Mouse (Mus musculus) testis, adult 2 months (tissue): ENCODE data around the gene Cts7. TPM values are rescaled to one million over a fixed set of nuclear protein-coding genes. Genes with fewer than 3 reads are reported as not detected.

ENCODE experiments used
- H3K27ac ChIP-seq: fragments of 200-500 bp; 2 replicates; pipeline ENCODE4 v1.5.1; 2012; ENCODE audit warnings: low read depth, low read length; ENCODE audit not compliant: control insufficient read depth, insufficient read depth
- H3K27me3 ChIP-seq: fragments of 200-500 bp; 2 replicates; pipeline ENCODE4 v1.6.1; 2012; ENCODE audit warnings: mild to moderate bottlenecking, low read length, moderate library complexity; ENCODE audit not compliant: control insufficient read depth, insufficient read depth
- H3K36me3 ChIP-seq: fragments of 200-500 bp; 2 replicates; pipeline ENCODE4 v1.6.1; 2012; ENCODE audit warnings: mild to moderate bottlenecking, low read length; ENCODE audit not compliant: control insufficient read depth, insufficient read depth
- H3K4me1 ChIP-seq: fragments of 200-500 bp; 2 replicates; pipeline ENCODE4 v1.6.1; 2012; ENCODE audit warnings: low read length; ENCODE audit not compliant: control insufficient read depth, insufficient read depth
- H3K4me3 ChIP-seq: fragments of 200-500 bp; 2 replicates; pipeline ENCODE4 v1.5.1; 2012; ENCODE audit warnings: low read depth, mild to moderate bottlenecking, low read length, moderate library complexity, mixed read lengths; ENCODE audit not compliant: control insufficient read depth
- CTCF ChIP-seq: fragments of 200-500 bp; IDR thresholded peaks from 2 replicates; pipeline ENCODE4 v1.5.1; 2012; ENCODE audit warnings: low read depth, mild to moderate bottlenecking, inconsistent platforms, low read length, moderate library complexity; ENCODE audit not compliant: control insufficient read depth, insufficient read depth, insufficient replicate concordance
- POLR2A ChIP-seq: fragments of 200-500 bp; IDR thresholded peaks from 2 replicates; pipeline ENCODE4 v1.6.1; 2012; ENCODE audit warnings: low read depth, mild to moderate bottlenecking, inconsistent platforms, low read length, moderate library complexity; ENCODE audit not compliant: control insufficient read depth
- polyA plus RNA-seq: library from polyadenylated mRNA; depleted of rRNA; stranded (reverse); fragments of >200 nt; gene quantifications from 2 replicates; pipeline ENCODE4 v1.2.3, GENCODE M21; 2012; rRNA removed

Cts7 gene
- polyA plus RNA-seq: not detected in 2 replicates

DNA sequence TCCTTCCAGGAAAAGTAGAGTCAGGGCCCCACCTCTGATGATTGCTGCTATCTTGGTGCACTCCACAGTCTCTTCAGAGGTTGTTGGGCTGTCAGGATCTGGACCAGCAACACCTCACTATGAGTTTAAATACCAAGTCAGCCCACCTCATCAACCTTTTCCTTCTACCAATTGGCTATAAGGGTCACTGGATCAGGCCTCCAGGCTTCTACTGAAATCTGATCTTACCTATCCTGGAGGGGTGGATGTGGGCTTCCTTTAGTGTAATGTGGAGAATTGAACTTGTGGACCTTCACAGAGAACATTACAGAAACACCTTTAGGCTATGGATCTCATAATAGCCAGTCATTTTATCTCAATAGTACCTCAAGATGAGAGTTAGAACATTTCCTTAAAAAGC, at the start of gene Cts7:
Gene Cts7 (minus strand): TSS at position 101 of the 400 bp plus-strand sequence.
- no peak for TF ChIP-seq CTCF
- TF ChIP-seq POLR2A: no peak
- no peak within 1 kb of the TSS for H3K27ac ChIP-seq
- no peak within 1 kb of the TSS for H3K4me3 ChIP-seq
- H3K4me1 ChIP-seq: no peaks in the 10 kb centered on the region
- no peaks in the 10 kb centered on the region for H3K27me3 ChIP-seq
- no peaks in the 10 kb centered on the region for H3K36me3 ChIP-seq

Other genes with a start within 250 kb of the Cts7 start
- not detected in 2 replicates for gene Ctsr, start 193.9 kb downstream of the Cts7 start, polyA plus RNA-seq
- not detected in 2 replicates for gene Cts6, start 154.8 kb downstream of the Cts7 start, polyA plus RNA-seq
- gene Cts8, start 102.8 kb downstream of the Cts7 start, polyA plus RNA-seq: not detected in 2 replicates
- not detected in 2 replicates for gene Gm49398, start 69.4 kb downstream of the Cts7 start, polyA plus RNA-seq
- gene Ctsm, start 183.6 kb upstream of the Cts7 start, polyA plus RNA-seq: not detected in 2 replicates
- not detected in 2 replicates for gene Gm49352, start 210.0 kb upstream of the Cts7 start, polyA plus RNA-seq
- not detected in 2 replicates for gene Cts3, start 211.9 kb upstream of the Cts7 start, polyA plus RNA-seq